In the genomic region with DNA sequence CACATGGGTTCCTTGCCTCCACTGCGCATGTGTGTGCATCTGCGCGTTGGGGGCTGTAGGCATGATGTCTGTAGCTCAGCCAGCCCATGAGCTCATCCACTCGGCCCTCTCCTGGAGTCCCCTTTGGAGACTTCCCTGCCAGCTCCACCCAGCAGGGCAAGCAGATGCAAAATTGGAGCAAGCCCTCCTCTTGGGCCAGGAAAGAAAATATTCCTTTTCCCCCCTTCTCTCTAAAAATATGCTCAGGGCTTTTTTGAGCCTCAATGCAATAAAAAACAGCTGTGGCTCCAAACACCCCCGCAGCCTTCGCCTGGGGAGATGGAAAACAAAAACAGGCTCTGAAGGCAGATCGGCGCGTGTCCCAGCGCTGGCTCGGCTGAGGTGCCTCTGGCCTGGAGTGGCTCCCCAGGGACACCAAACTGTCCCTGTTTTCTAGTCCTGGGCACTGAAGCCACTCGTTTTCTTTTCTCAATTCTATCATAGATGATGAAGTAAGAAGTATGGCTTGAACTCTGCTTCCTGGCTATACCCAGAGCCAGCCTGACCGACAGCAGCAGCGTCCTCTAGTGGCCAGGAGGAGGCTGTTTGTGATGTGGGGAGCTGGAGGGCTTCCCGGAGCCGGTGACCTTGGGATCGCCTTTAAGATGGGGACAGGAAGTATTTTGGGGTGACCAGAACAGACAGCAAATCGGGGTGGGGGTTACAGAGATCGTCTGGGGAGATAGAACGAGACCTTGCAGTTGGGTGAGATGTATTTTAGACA, we compare ENCODE assay signal across 10 mouse cellular contexts.
DNase-seq lines count a peak whose midpoint lies in the region; ATAC-seq and TF ChIP-seq lines count a peak whose summit lies in the region.
"Had no signal": no experiment of that assay in that cellular context is flagged by ENCODE, and none has a peak within 500 bp of the region (broad histone marks: within the 10 kb centered on the region; RNA-seq: fewer than 3 reads in every experiment).

No protein-coding gene starts in this region.

- no peaks in the 10 kb centered on the region for H3K36me3 ChIP-seq in intestine, postnatal 0 days (ENCODE audit: control insufficient read depth, insufficient read depth)
- no peaks in the 10 kb centered on the region for H3K36me3 ChIP-seq in intestine, embryonic 16.5 days (ENCODE audit: control insufficient read depth, insufficient read depth, low read length)
- no peaks in the 10 kb centered on the region for H3K36me3 ChIP-seq in forebrain, embryonic 16.5 days (ENCODE audit: control insufficient read depth, insufficient read depth)
- H3K36me3 ChIP-seq: hindbrain, embryonic 15.5 days had no signal

- WGBS in intestine, postnatal 0 days: 81% methylated on average over 20 of the region's 20 CpGs
- 83% methylated on average over 20 of the region's 20 CpGs for WGBS in intestine, embryonic 16.5 days
- WGBS in forebrain, embryonic 16.5 days: 83% methylated on average over 20 of the region's 20 CpGs

- no peak for ATAC-seq in intestine, postnatal 0 days
- no peak for ATAC-seq in intestine, embryonic 16.5 days
- ATAC-seq in forebrain, embryonic 16.5 days: no peak

- peak; percentile 58 for DNase-seq in right cerebral cortex, adult 18-20 months
- DNase-seq in right cerebral cortex, postnatal 4 days: no peak
- DNase-seq in heart, postnatal 14 days: peak; percentile 76 to 80
- DNase-seq in telencephalon, adult 2 months (ENCODE audit: low read depth, low spot score): peak; percentile 60
- no peak for DNase-seq in retina, postnatal 1 day
- DNase-seq: cerebellum, adult 11 months had no signal

- H3K9ac ChIP-seq in intestine, postnatal 0 days (ENCODE audit: low read depth, low read length): no peak overlapping the region
- no peak overlapping the region for H3K9ac ChIP-seq in intestine, embryonic 16.5 days (ENCODE audit: low read depth, low read length)
- H3K9ac ChIP-seq in forebrain, embryonic 16.5 days (replicated peaks; ENCODE audit: low read depth, low read length): no peak overlapping the region
- H3K9ac ChIP-seq: hindbrain, embryonic 15.5 days had no signal

- H3K9me3 ChIP-seq in intestine, postnatal 0 days (ENCODE audit: control insufficient read depth): no peaks in the 10 kb centered on the region
- no peaks in the 10 kb centered on the region for H3K9me3 ChIP-seq in intestine, embryonic 16.5 days (ENCODE audit: control insufficient read depth, low read length)
- H3K9me3 ChIP-seq in forebrain, embryonic 16.5 days (ENCODE audit: control insufficient read depth, low read length): peaks cover 3% of the 10 kb centered on the region; the same call in 1 of the 2 replicates
- H3K9me3 ChIP-seq: hindbrain, embryonic 15.5 days had no signal

- no peaks in the 10 kb centered on the region for H3K4me1 ChIP-seq in intestine, postnatal 0 days (replicated peaks; ENCODE audit: control insufficient read depth, insufficient read depth, low read length)
- H3K4me1 ChIP-seq in intestine, embryonic 16.5 days (ENCODE audit: control insufficient read depth, insufficient read depth, low read length): peaks cover 7% of the 10 kb centered on the region
- H3K4me1 ChIP-seq in forebrain, embryonic 16.5 days (replicated peaks; ENCODE audit: control insufficient read depth, insufficient read depth, low read length): no peaks in the 10 kb centered on the region; the same call in 1 of the 2 replicates

- peak; percentile 39 for TF ChIP-seq CTCF in intestine, postnatal 0 days (IDR thresholded peaks at IDR 0.05; ENCODE audit: low read depth)

- H3K4me3 ChIP-seq in intestine, postnatal 0 days (ENCODE audit: low read depth, low read length): no peak overlapping the region
- no peak overlapping the region for H3K4me3 ChIP-seq in intestine, embryonic 16.5 days (ENCODE audit: low read length)
- no peak overlapping the region for H3K4me3 ChIP-seq in forebrain, embryonic 16.5 days (replicated peaks; ENCODE audit: low read length)
- H3K4me3 ChIP-seq: hindbrain, embryonic 15.5 days had no signal

- H3K27me3 ChIP-seq in intestine, postnatal 0 days (replicated peaks; ENCODE audit: control insufficient read depth, insufficient read depth, low read length): no peaks in the 10 kb centered on the region
- H3K27me3 ChIP-seq in intestine, embryonic 16.5 days (replicated peaks; ENCODE audit: control insufficient read depth, insufficient read depth, low read length): no peaks in the 10 kb centered on the region
- no peaks in the 10 kb centered on the region for H3K27me3 ChIP-seq in forebrain, embryonic 16.5 days (replicated peaks; ENCODE audit: control insufficient read depth, insufficient read depth, low read length)
- H3K27me3 ChIP-seq: hindbrain, embryonic 15.5 days had no signal

- no peak overlapping the region for H3K27ac ChIP-seq in intestine, postnatal 0 days (ENCODE audit: low read depth, low read length)
- no peak overlapping the region for H3K27ac ChIP-seq in intestine, embryonic 16.5 days (ENCODE audit: low read length)
- no peak overlapping the region for H3K27ac ChIP-seq in forebrain, embryonic 16.5 days (ENCODE audit: low read length)
- H3K27ac ChIP-seq: hindbrain, embryonic 15.5 days had no signal

- no peak overlapping the region for H3K4me2 ChIP-seq in intestine, postnatal 0 days (replicated peaks; ENCODE audit: low read depth)
- H3K4me2 ChIP-seq in intestine, embryonic 16.5 days (ENCODE audit: low read depth, low read length): no peak overlapping the region
- H3K4me2 ChIP-seq in forebrain, embryonic 16.5 days (ENCODE audit: low read length): no peak overlapping the region
- H3K4me2 ChIP-seq: hindbrain, embryonic 15.5 days had no signal

- intact Hi-C loops in heart, postnatal 14 days (cut with DNase I): loop anchor here (2.0 kb wide), 1 partner anchor 33 kb away; no protein-coding TSS in a partner anchor

Comparison
In these comparisons a context has a peak if more than half of its experiments do, and no peak if none do; other contexts are left out.
1. DNase-seq: peak in right cerebral cortex, adult 18-20 months (single experiment), heart, postnatal 14 days (2 of 2) and telencephalon, adult 2 months (single experiment); none in right cerebral cortex, postnatal 4 days (single experiment) and retina, postnatal 1 day (single experiment).